Mouse (Mus musculus) testis, adult 2 months (tissue): Measurements from ENCODE around the gene Rab22a. TPM values are rescaled to one million over a fixed set of nuclear protein-coding genes. Genes with fewer than 3 reads are reported as not detected.
"Not testable (repeated sequence)": the region's sequence is repeated elsewhere in the genome, so short reads cannot be mapped to it uniquely, and the experiment has no call there.

Experiments
- H3K27ac ChIP-seq: fragments of 200-500 bp; 2 replicates; pipeline ENCODE4 v1.5.1; 2012; ENCODE audit warnings: low read depth, low read length; ENCODE audit not compliant: control insufficient read depth, insufficient read depth
- H3K27me3 ChIP-seq: fragments of 200-500 bp; 2 replicates; pipeline ENCODE4 v1.6.1; 2012; ENCODE audit warnings: mild to moderate bottlenecking, low read length, moderate library complexity; ENCODE audit not compliant: control insufficient read depth, insufficient read depth
- H3K36me3 ChIP-seq: fragments of 200-500 bp; 2 replicates; pipeline ENCODE4 v1.6.1; 2012; ENCODE audit warnings: mild to moderate bottlenecking, low read length; ENCODE audit not compliant: control insufficient read depth, insufficient read depth
- H3K4me1 ChIP-seq: fragments of 200-500 bp; 2 replicates; pipeline ENCODE4 v1.6.1; 2012; ENCODE audit warnings: low read length; ENCODE audit not compliant: control insufficient read depth, insufficient read depth
- H3K4me3 ChIP-seq: fragments of 200-500 bp; 2 replicates; pipeline ENCODE4 v1.5.1; 2012; ENCODE audit warnings: low read depth, mild to moderate bottlenecking, low read length, moderate library complexity, mixed read lengths; ENCODE audit not compliant: control insufficient read depth
- CTCF ChIP-seq: fragments of 200-500 bp; IDR thresholded peaks from 2 replicates; pipeline ENCODE4 v1.5.1; 2012; ENCODE audit warnings: low read depth, mild to moderate bottlenecking, inconsistent platforms, low read length, moderate library complexity; ENCODE audit not compliant: control insufficient read depth, insufficient read depth, insufficient replicate concordance
- POLR2A ChIP-seq: fragments of 200-500 bp; IDR thresholded peaks from 2 replicates; pipeline ENCODE4 v1.6.1; 2012; ENCODE audit warnings: low read depth, mild to moderate bottlenecking, inconsistent platforms, low read length, moderate library complexity; ENCODE audit not compliant: control insufficient read depth
- polyA plus RNA-seq: library from polyadenylated mRNA; depleted of rRNA; stranded (reverse); fragments of >200 nt; gene quantifications from 2 replicates; pipeline ENCODE4 v1.2.3, GENCODE M21; 2012

Rab22a gene
- polyA plus RNA-seq, 1 experiment: 21.6 TPM

- Histone ChIP-seq H3K4me1 (no peaks in the 10 kb centered on the region), H3K27me3 (no peaks in the 10 kb centered on the region), H3K27ac (no peak overlapping the region), H3K4me3 (peak overlapping the region; percentile 66), H3K36me3 (peaks cover 1% of the 10 kb centered on the region)
- TF ChIP-seq CTCF (no peak), POLR2A (no peak)
Measured at GRCm38 (mm10) chr2:173692693-173693092, 33.1 kb downstream of the Rab22a start.

GRCm38 (mm10) chr2:173698850-173699249 lies 39.3 kb downstream of the Rab22a start:
- Histone ChIP-seq H3K4me1 (no peaks in the 10 kb centered on the region), H3K36me3 (peaks cover 4% of the 10 kb centered on the region), H3K4me3 (no peak overlapping the region), H3K27ac (no peak overlapping the region), H3K27me3 (no peaks in the 10 kb centered on the region)
- TF ChIP-seq CTCF (no peak), POLR2A (no peak)

- Histone ChIP-seq H3K4me3 (no peak overlapping the region), H3K27me3 (no peaks in the 10 kb centered on the region), H3K36me3 (peaks cover 3% of the 10 kb centered on the region), H3K27ac (no peak overlapping the region), H3K4me1 (no peaks in the 10 kb centered on the region)
- TF ChIP-seq POLR2A: no peak
- no peak for TF ChIP-seq CTCF
Measured at GRCm38 (mm10) chr2:173702096-173702866, 42.7 kb downstream of the Rab22a start.

- peaks cover 3% of the 10 kb centered on the region for H3K36me3 ChIP-seq
Measured at GRCm38 (mm10) chr2:173702867-173703237, 43.3 kb downstream of the Rab22a start.

GRCm38 (mm10) chr2:173705827-173706551 lies 46.4 kb downstream of the Rab22a start:
- Histone ChIP-seq H3K36me3 (peaks cover 3% of the 10 kb centered on the region), H3K27ac (no peak overlapping the region), H3K4me3 (no peak overlapping the region), H3K27me3 (no peaks in the 10 kb centered on the region), H3K4me1 (no peaks in the 10 kb centered on the region)
- TF ChIP-seq POLR2A (no peak), CTCF (no peak)

More at GRCm38 (mm10) chr2:173702867-173703237, 43.3 kb downstream of the Rab22a start:
- Histone ChIP-seq H3K27me3 (no peaks in the 10 kb centered on the region), H3K4me3 (no peak overlapping the region), H3K27ac (no peak overlapping the region), H3K4me1 (no peaks in the 10 kb centered on the region)
- TF ChIP-seq CTCF (no peak), POLR2A (no peak)

GRCm38 (mm10) chr2:173707626-173708025 lies 48.1 kb downstream of the Rab22a start:
- not testable (repeated sequence) for H3K27me3 ChIP-seq, H3K36me3 ChIP-seq, H3K4me3 ChIP-seq, H3K4me1 ChIP-seq, H3K27ac ChIP-seq

- Histone ChIP-seq H3K4me1 (peaks cover 4% of the 10 kb centered on the region), H3K27me3 (no peaks in the 10 kb centered on the region), H3K36me3 (no peaks in the 10 kb centered on the region), H3K4me3 (no peak overlapping the region), H3K27ac (no peak overlapping the region)
- TF ChIP-seq CTCF: no peak
- TF ChIP-seq POLR2A: no peak
Measured at GRCm38 (mm10) chr2:173710193-173710592, 50.6 kb downstream of the Rab22a start.
